Mouse (Mus musculus): Measurements from ENCODE around the gene Samd1. TPM values are rescaled to one million over a fixed set of nuclear protein-coding genes. Genes with fewer than 3 reads are reported as not detected.

Gene Samd1
- polyA plus RNA-seq, 1 experiment, result 39.5 TPM

- WGBS, result 2% methylated on average over 39 of the region's 103 CpGs
- TF ChIP-seq CTCF (IDR thresholded peaks at IDR 0.05; ENCODE audit: extremely low read depth, insufficient read depth, insufficient read length, insufficient replicate concordance) (no peak), POLR2A (IDR thresholded peaks at IDR 0.05; ENCODE audit: low read depth, low read length) (peak; percentile 81)
- H3K4me3 ChIP-seq (ENCODE audit: extremely low read depth, insufficient read depth, insufficient read length), result peak overlapping the region; percentile 73
- DNase-seq (ENCODE audit: low read depth in 1 of 2, low spot score in 2 of 2), result peak; percentile 53 to 81
- H3K27ac ChIP-seq (ENCODE audit: insufficient read depth, low read length), result peak overlapping the region; percentile 91
- H3K4me1 ChIP-seq (ENCODE audit: control insufficient read depth, insufficient read depth, insufficient read length), result peaks cover 5% of the 10 kb centered on the region; the same call in 1 of the 2 replicates
- 0 out of 2 replicates have a peak, but pooled peaks cover 1% of the 10 kb centered on the region for H3K27me3 ChIP-seq (ENCODE audit: control insufficient read depth, insufficient read depth, low read length)
- H3K36me3 ChIP-seq (ENCODE audit: control insufficient read depth, insufficient read depth, low read length), result peaks cover 2% of the 10 kb centered on the region; the same call in 1 of the 2 replicates
Observed at GRCm38 (mm10) chr8:83996567-83997505, 636 bp upstream of the Samd1 start.

- H3K36me3 ChIP-seq (ENCODE audit: control insufficient read depth, insufficient read depth, low read length), result peaks cover 2% of the 10 kb centered on the region; the same call in 1 of the 2 replicates
- H3K4me3 ChIP-seq (ENCODE audit: extremely low read depth, insufficient read depth, insufficient read length), result peak overlapping the region; percentile 66
- H3K27ac ChIP-seq (ENCODE audit: insufficient read depth, low read length), result peak overlapping the region; percentile 65
- TF ChIP-seq CTCF (IDR thresholded peaks at IDR 0.05; ENCODE audit: extremely low read depth, insufficient read depth, insufficient read length, insufficient replicate concordance) (no peak), POLR2A (IDR thresholded peaks at IDR 0.05; ENCODE audit: low read depth, low read length) (no peak)
- DNase-seq (ENCODE audit: low read depth in 1 of 2, low spot score in 2 of 2), result peak; percentile 60 to 69
- H3K4me1 ChIP-seq (ENCODE audit: control insufficient read depth, insufficient read depth, insufficient read length), result peaks cover 5% of the 10 kb centered on the region; the same call in 1 of the 2 replicates
- 15% methylated on average over 92 of the region's 92 CpGs for WGBS
- 0 out of 2 replicates have a peak, but pooled peaks cover 1% of the 10 kb centered on the region for H3K27me3 ChIP-seq (ENCODE audit: control insufficient read depth, insufficient read depth, low read length)
Observed at GRCm38 (mm10) chr8:83998231-83999056, 972 bp downstream of the Samd1 start.

GRCm38 (mm10) chr8:83999057-83999705 lies 1.7 kb downstream of the Samd1 start:
- DNase-seq (ENCODE audit: low read depth in 1 of 2, low spot score in 2 of 2), result no peak
- Histone ChIP-seq H3K36me3 (ENCODE audit: control insufficient read depth, insufficient read depth, low read length) (peaks cover 2% of the 10 kb centered on the region; the same call in 1 of the 2 replicates), H3K4me1 (ENCODE audit: control insufficient read depth, insufficient read depth, insufficient read length) (peaks cover 6% of the 10 kb centered on the region; the same call in 1 of the 2 replicates), H3K27me3 (ENCODE audit: control insufficient read depth, insufficient read depth, low read length) (0 out of 2 replicates have a peak, but pooled peaks cover 1% of the 10 kb centered on the region), H3K4me3 (ENCODE audit: extremely low read depth, insufficient read depth, insufficient read length) (peak overlapping the region; percentile 66), H3K27ac (ENCODE audit: insufficient read depth, low read length) (no peak overlapping the region)
- WGBS, result 85% methylated on average over 16 of the region's 16 CpGs
- TF ChIP-seq POLR2A (IDR thresholded peaks at IDR 0.05; ENCODE audit: low read depth, low read length) (no peak), CTCF (IDR thresholded peaks at IDR 0.05; ENCODE audit: extremely low read depth, insufficient read depth, insufficient read length, insufficient replicate concordance) (no peak)

- peaks cover 8% of the 10 kb centered on the region for H3K4me1 ChIP-seq (ENCODE audit: control insufficient read depth, insufficient read depth, insufficient read length)
- DNase-seq (ENCODE audit: low read depth in 1 of 2, low spot score in 2 of 2), result no peak
- TF ChIP-seq CTCF (IDR thresholded peaks at IDR 0.05; ENCODE audit: extremely low read depth, insufficient read depth, insufficient read length, insufficient replicate concordance) (no peak), POLR2A (IDR thresholded peaks at IDR 0.05; ENCODE audit: low read depth, low read length) (no peak)
- 0 out of 2 replicates have a peak, but pooled peaks cover 1% of the 10 kb centered on the region for H3K27me3 ChIP-seq (ENCODE audit: control insufficient read depth, insufficient read depth, low read length)
- no peak overlapping the region for H3K4me3 ChIP-seq (ENCODE audit: extremely low read depth, insufficient read depth, insufficient read length)
- H3K27ac ChIP-seq (ENCODE audit: insufficient read depth, low read length), result no peak overlapping the region
- peaks cover 2% of the 10 kb centered on the region; the same call in 1 of the 2 replicates for H3K36me3 ChIP-seq (ENCODE audit: control insufficient read depth, insufficient read depth, low read length)
- 93% methylated on average over 2 of the region's 2 CpGs for WGBS
Observed at GRCm38 (mm10) chr8:83999825-84000224, 2.4 kb downstream of the Samd1 start.

- 96% methylated on average over 61 of the region's 61 CpGs for WGBS
- Histone ChIP-seq H3K27ac (ENCODE audit: insufficient read depth, low read length) (no peak within 1 kb of the TSS), H3K4me3 (ENCODE audit: extremely low read depth, insufficient read depth, insufficient read length) (no peak within 1 kb of the TSS), H3K36me3 (ENCODE audit: control insufficient read depth, insufficient read depth, low read length) (peaks cover 2% of the 10 kb centered on the region; the same call in 1 of the 2 replicates), H3K4me1 (ENCODE audit: control insufficient read depth, insufficient read depth, insufficient read length) (peaks cover 11% of the 10 kb centered on the region), H3K27me3 (ENCODE audit: control insufficient read depth, insufficient read depth, low read length) (0 out of 2 replicates have a peak, but pooled peaks cover 1% of the 10 kb centered on the region)
- TF ChIP-seq CTCF (IDR thresholded peaks at IDR 0.05; ENCODE audit: extremely low read depth, insufficient read depth, insufficient read length, insufficient replicate concordance) (no peak), POLR2A (IDR thresholded peaks at IDR 0.05; ENCODE audit: low read depth, low read length) (no peak)
- no peak for DNase-seq (ENCODE audit: low read depth in 1 of 2, low spot score in 2 of 2)
Observed at GRCm38 (mm10) chr8:84001281-84002000, 4.0 kb downstream of the Samd1 start, which contains the start of gene 1700067K01Rik. Gene 1700067K01Rik, plus strand, starts transcription at chr8:84001502.
